Mouse (Mus musculus) midbrain, embryonic 16.5 days (tissue): Measurements from ENCODE around the gene Cdc42ep4. TPM values are rescaled to one million over a fixed set of nuclear protein-coding genes. Genes with fewer than 3 reads are reported as not detected.

Source experiments
- polyA plus RNA-seq: library from polyadenylated mRNA; unstranded; fragments of >200 nt; fragmentation: Nextera tagmentation; extraction: Ambion mirVana; gene quantifications from 2 replicates; pipeline ENCODE4 v1.2.1, GENCODE M21; 2015

Gene Cdc42ep4
- polyA plus RNA-seq, 1 experiment from 2014 or later = 73.2 TPM

Other genes with a start within 250 kb of the Cdc42ep4 start
- gene Sstr2, start 132.5 kb downstream of the Cdc42ep4 start, polyA plus RNA-seq = 15.5 and 17.3 TPM in 2 replicates
- gene Cog1, start 102.7 kb downstream of the Cdc42ep4 start, polyA plus RNA-seq = 32.4 and 36.3 TPM in 2 replicates
- gene Slc39a11, start 101.8 kb downstream of the Cdc42ep4 start, polyA plus RNA-seq = 37.6 and 38.5 TPM in 2 replicates
- 37.4 and 37.9 TPM in 2 replicates for gene Fam104a, start 67.7 kb downstream of the Cdc42ep4 start, polyA plus RNA-seq
- gene D11Wsu47e, start 67.5 kb downstream of the Cdc42ep4 start, polyA plus RNA-seq = 24.5 and 25.8 TPM in 2 replicates
- 0.25 and 0.58 TPM in 2 replicates for gene Cpsf4l, start 41.9 kb downstream of the Cdc42ep4 start, polyA plus RNA-seq